Mouse (Mus musculus): ENCODE results near the gene Tenm4. TPM values are rescaled to one million over a fixed set of nuclear protein-coding genes. Genes with fewer than 3 reads are reported as not detected.

Gene Tenm4
- total and polyA plus RNA-seq, 3 experiments, result 0.03 to 0.26 (median 0.04) TPM

- Histone ChIP-seq H3K27me3 (replicated peaks) (no peaks in the 10 kb centered on the region), H3K27ac (ENCODE audit: insufficient read depth, low read depth) (no peak overlapping the region), H3K4me3 (replicated peaks in 1 of 3; ENCODE audit: low read depth in 2 of 3, low read length in 2 of 3, poor library complexity in 1 of 3) (no peak overlapping the region), H3K4me2 (ENCODE audit: insufficient read depth, low read depth, poor library complexity, severe bottlenecking) (no peak overlapping the region), H3K36me3 (replicated peaks in 1 of 2; ENCODE audit: control insufficient read depth in 1 of 2, insufficient read depth in 1 of 2, low read length in 1 of 2) (no peaks in the 10 kb centered on the region), H3K79me2 (replicated peaks; ENCODE audit: control insufficient read depth, extremely low read depth, insufficient read depth, poor library complexity, severe bottlenecking) (no peaks in the 10 kb centered on the region), H3K9ac (ENCODE audit: insufficient read depth, low read depth) (no peak overlapping the region), H3K4me1 (ENCODE audit: control insufficient read depth in 1 of 2, insufficient read depth in 2 of 2) (no peaks in the 10 kb centered on the region), H3K9me3 (replicated peaks; ENCODE audit: low read length) (no peaks in the 10 kb centered on the region)
- in situ Hi-C loops (cut with MboI; ENCODE audit: low pct_ligation_motif_present, low pct_unique_long_range_greater_than_20kb, low sequenced_read_pairs) (no loop called here), dilution Hi-C loops (cut with MboI; ENCODE audit: extremely low pct_ligation_motif_present, extremely low pct_unique_long_range_greater_than_20kb, low sequenced_read_pairs) (no loop called here)
- no peak for DNase-seq (ENCODE audit: extremely low read depth)
- TF ChIP-seq MEF2A (IDR thresholded peaks at IDR 0.05; ENCODE audit: borderline replicate concordance, low read depth, low read length) (no peak), SMC3 (IDR thresholded peaks at IDR 0.05; ENCODE audit: low read depth, low read length) (no peak), TCF12 (IDR thresholded peaks at IDR 0.05; ENCODE audit: low read depth, low read length) (no peak), TBP (conservative IDR thresholded peaks at IDR 0.05; ENCODE audit: low read depth, low read length) (no peak), ELF1 (IDR thresholded peaks at IDR 0.05; ENCODE audit: low read depth, low read length) (no peak), CHD2 (IDR thresholded peaks at IDR 0.05; ENCODE audit: low read length) (no peak), NELFE (IDR thresholded peaks at IDR 0.05; ENCODE audit: low read depth, low read length) (no peak), USF2 (conservative IDR thresholded peaks at IDR 0.05; ENCODE audit: low read depth, low read length) (no peak), UBTF (IDR thresholded peaks at IDR 0.05; ENCODE audit: low read depth, low read length) (no peak), SIN3A (IDR thresholded peaks at IDR 0.05; ENCODE audit: low read length) (no peak), NRF1 (IDR thresholded peaks at IDR 0.05; ENCODE audit: low read depth, low read length) (no peak), BHLHE40 (IDR thresholded peaks at IDR 0.05; ENCODE audit: low read depth, low read length) (no peak), PAX5 (IDR thresholded peaks at IDR 0.05; ENCODE audit: low read length) (no peak), MAZ (IDR thresholded peaks at IDR 0.05; ENCODE audit: low read depth, low read length) (no peak), MAFK (IDR thresholded peaks at IDR 0.05; ENCODE audit: insufficient replicate concordance, low read length) (no peak), POLR2AphosphoS2 (IDR thresholded peaks at IDR 0.05; ENCODE audit: low read depth, low read length) (no peak), RAD21 (IDR thresholded peaks at IDR 0.05; ENCODE audit: low read depth, low read length) (no peak), ZKSCAN1 (IDR thresholded peaks at IDR 0.05; ENCODE audit: borderline replicate concordance, low read depth, low read length) (no peak), CTCF (conservative IDR thresholded peaks at IDR 0.05 in 1 of 2, IDR thresholded peaks at IDR 0.05 in 1 of 2; ENCODE audit: low read depth in 2 of 2, low read length in 2 of 2) (no peak)
These were observed 609.5 kb downstream of the Tenm4 start for GRCm38 (mm10) chr7:96780556-96780955.

- TF ChIP-seq KAT2A (IDR thresholded peaks at IDR 0.05; ENCODE audit: insufficient replicate concordance, low read length) (no peak), UBTF (IDR thresholded peaks at IDR 0.05; ENCODE audit: low read depth, low read length) (no peak), NELFE (IDR thresholded peaks at IDR 0.05; ENCODE audit: low read depth, low read length) (no peak), MAX (IDR thresholded peaks at IDR 0.05; ENCODE audit: low read length) (no peak), ETS1 (conservative IDR thresholded peaks at IDR 0.05; ENCODE audit: low read depth, low read length) (no peak), HCFC1 (IDR thresholded peaks at IDR 0.05; ENCODE audit: low read depth, low read length) (no peak), SMC3 (IDR thresholded peaks at IDR 0.05; ENCODE audit: low read depth, low read length) (no peak), PAX5 (IDR thresholded peaks at IDR 0.05; ENCODE audit: low read length) (no peak), NRF1 (IDR thresholded peaks at IDR 0.05; ENCODE audit: low read depth, low read length) (no peak), IRF4 (IDR thresholded peaks at IDR 0.05; ENCODE audit: low read depth, low read length) (no peak), USF2 (conservative IDR thresholded peaks at IDR 0.05; ENCODE audit: low read depth, low read length) (no peak), MEF2A (IDR thresholded peaks at IDR 0.05; ENCODE audit: borderline replicate concordance, low read depth, low read length) (no peak), CTCF (conservative IDR thresholded peaks at IDR 0.05 in 1 of 2, IDR thresholded peaks at IDR 0.05 in 1 of 2; ENCODE audit: low read depth in 2 of 2, low read length in 2 of 2) (no peak), ZNF384 (IDR thresholded peaks at IDR 0.05; ENCODE audit: low read depth, low read length) (no peak), POLR2A (IDR thresholded peaks at IDR 0.05; ENCODE audit: low read depth, low read length) (no peak), RCOR1 (conservative IDR thresholded peaks at IDR 0.05; ENCODE audit: low read depth, low read length) (no peak), ZMIZ1 (IDR thresholded peaks at IDR 0.05; ENCODE audit: low read depth, low read length) (no peak), POLR2AphosphoS2 (IDR thresholded peaks at IDR 0.05; ENCODE audit: low read depth, low read length) (no peak), JUN (IDR thresholded peaks at IDR 0.05; ENCODE audit: insufficient read depth, low read depth, low read length) (no peak)
- in situ Hi-C loops (cut with MboI; ENCODE audit: low pct_ligation_motif_present, low pct_unique_long_range_greater_than_20kb, low sequenced_read_pairs), result no loop called here
- Histone ChIP-seq H3K36me3 (replicated peaks in 1 of 2; ENCODE audit: control insufficient read depth in 1 of 2, insufficient read depth in 1 of 2, low read length in 1 of 2) (no peaks in the 10 kb centered on the region), H3K27ac (ENCODE audit: insufficient read depth, low read depth) (no peak overlapping the region), H3K4me3 (replicated peaks in 1 of 3; ENCODE audit: low read depth in 2 of 3, low read length in 2 of 3, poor library complexity in 1 of 3) (no peak overlapping the region), H3K4me1 (ENCODE audit: control insufficient read depth in 1 of 2, insufficient read depth in 2 of 2) (no peaks in the 10 kb centered on the region), H3K9me3 (replicated peaks; ENCODE audit: low read length) (no peaks in the 10 kb centered on the region), H3K27me3 (replicated peaks) (no peaks in the 10 kb centered on the region), H3K9ac (ENCODE audit: insufficient read depth, low read depth) (no peak overlapping the region), H3K79me2 (replicated peaks; ENCODE audit: control insufficient read depth, extremely low read depth, insufficient read depth, poor library complexity, severe bottlenecking) (no peaks in the 10 kb centered on the region), H3K4me2 (ENCODE audit: insufficient read depth, low read depth, poor library complexity, severe bottlenecking) (no peak overlapping the region)
- no peak for DNase-seq (ENCODE audit: extremely low read depth)
- dilution Hi-C loops (cut with MboI; ENCODE audit: extremely low pct_ligation_motif_present, extremely low pct_unique_long_range_greater_than_20kb, low sequenced_read_pairs), result no loop called here
These were observed 610.0 kb downstream of the Tenm4 start for GRCm38 (mm10) chr7:96781068-96781467.

Measured in CH12.LX (cell line).